Mouse (Mus musculus): ENCODE results near the gene Mrps11.
A peak's percentile ranks its signal among the peaks of the same experiment; 100 is the strongest.

Gene Mrps11

DNA sequence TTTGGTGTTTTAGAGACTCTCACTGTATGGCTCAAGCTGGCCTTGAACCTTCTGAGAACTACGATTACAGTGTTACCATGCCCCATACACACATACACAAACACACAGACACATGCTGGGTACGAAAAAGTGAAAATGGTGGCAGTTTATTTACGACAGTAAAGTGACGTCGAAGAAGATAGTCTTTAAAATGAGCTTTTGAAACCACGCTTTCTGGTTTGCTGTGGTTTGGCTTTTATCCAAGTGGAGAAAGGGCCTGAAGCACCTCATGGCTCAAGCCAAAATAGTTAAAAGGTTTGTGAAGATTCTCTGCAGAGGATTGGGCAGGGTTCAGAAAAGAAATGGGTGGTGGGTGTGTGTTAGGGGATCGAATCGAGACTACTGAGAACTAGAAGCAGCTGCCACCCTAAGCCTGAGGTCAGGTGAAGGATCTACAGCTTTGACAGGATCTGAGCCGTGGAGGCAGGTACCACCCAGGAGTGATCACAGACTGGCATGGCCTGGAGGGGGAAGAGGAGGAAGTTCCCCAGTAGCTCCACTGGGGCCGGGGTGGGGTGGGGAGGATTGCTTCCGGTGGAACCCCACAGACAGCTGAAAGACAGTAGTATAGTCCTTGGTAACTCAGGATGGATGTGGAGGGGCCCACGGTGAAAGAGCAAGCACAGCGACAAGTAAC is 11.1 kb downstream of the Mrps11 start:
- no peak for DNase-seq (ENCODE audit: low spot score in 2 of 2)

DNA sequence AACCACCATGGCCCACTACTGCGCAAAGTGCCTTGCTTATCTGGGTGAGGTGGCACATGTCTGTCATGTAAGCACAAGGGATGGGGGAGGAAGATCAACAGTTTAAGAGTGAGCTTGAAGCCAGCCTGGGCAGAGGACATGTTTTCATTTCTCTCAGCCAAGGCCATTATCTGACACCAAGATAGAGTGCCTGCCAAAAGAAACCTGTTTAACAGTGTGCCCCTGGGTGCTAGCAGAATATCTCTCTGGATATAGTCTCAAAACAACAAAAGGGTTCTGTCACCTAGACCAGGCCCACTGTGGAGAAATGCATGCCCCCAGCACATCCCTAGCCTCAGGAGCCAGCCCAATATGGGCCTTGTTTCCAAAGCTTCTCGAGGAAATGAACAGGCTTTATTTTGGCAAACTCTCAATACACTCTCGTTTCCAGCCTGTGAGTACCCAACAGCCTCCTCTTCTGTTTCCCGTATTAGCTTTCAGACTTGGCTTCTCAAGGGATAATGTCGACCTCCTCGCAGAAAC is 11.7 kb downstream of the Mrps11 start:
- DNase-seq (ENCODE audit: low spot score in 2 of 2) = no peak

DNA sequence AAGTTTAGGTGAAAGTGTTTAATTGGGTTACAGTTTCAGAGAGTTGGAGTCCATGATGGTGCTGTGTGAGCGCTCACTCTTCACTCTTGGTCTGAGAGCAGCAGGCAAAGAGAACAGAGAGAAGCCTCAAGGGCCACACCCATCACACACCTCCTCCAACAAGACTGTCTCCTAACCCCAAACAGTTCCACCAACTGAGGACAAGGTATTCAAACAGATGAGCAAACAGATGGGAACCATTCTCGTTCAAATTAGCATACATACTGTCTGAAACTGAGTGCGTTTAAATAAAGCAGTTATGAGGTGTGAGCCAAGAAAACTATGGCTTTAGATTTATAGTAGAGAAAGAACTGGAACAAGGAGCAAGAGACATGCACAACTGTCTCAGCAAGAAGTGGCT is 13.7 kb downstream of the Mrps11 start:
- DNase-seq (ENCODE audit: low spot score in 2 of 2) = no peak

DNA sequence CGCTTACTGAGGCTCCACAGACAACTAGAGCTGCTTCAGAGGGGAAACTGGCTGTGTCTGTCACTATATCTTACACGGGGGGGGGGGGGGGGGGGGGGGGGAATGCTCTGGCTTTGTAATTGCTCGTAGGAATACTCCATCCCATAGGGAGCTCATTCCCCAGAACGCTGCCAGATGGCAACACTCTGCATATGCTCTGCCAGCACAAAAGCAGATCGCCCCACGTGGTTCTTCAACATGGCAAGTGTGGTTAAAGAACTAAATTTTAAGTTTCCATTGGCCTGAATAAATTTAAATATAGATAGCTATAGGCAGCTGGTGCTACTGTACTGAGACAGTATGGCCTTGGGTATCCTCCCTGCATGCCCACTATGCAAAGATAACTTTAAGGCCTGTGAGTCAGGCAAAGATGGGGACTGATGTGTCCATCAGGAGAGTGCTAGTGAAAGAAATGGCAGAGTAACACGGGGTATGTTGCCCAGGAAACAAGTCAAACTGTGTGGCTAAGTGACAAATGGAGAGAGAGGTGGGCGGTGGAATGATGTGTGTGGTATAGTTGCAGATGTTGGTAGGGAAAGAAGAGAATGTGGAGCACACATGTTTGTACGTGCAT is 15.0 kb downstream of the Mrps11 start:
- DNase-seq (ENCODE audit: low spot score in 2 of 2) = peak; percentile 67 to 78

DNA sequence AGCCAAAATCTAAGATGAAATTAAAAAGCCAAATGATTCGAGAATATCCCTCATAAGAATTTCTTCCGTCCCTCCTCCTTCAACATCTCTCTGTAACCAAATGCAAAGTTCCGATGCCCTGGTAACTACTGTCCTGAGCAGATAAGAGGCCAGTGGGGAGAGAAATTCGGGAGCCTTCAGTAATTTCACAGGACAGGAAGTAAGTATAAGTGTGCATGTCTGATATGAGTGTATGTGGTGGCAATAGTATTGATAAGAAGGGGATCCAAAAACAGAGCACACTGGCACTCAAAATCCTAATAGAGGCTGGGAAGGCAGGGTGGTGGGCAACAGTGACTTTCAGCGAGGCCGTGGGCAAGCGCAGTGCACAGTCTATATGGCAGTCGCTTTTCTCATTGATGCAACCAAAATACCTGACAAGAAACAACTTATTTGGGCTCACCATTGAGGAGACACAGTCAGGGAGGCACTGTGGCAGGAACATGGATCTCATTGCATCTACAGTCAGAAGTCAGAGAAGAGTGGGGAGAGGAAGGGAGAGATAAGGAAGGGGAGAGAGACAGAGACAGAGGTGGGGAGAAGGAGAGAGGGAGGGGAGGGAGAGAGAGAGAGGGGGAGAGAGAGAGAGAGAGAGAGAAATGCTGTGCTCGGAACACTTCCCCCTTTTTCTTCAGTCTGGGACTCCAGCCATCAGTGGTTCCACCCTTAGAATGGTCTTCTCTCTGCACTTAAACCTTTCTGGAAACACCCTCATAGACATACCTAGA is 17.0 kb downstream of the Mrps11 start:
- no peak for DNase-seq (ENCODE audit: low spot score in 2 of 2)

DNA sequence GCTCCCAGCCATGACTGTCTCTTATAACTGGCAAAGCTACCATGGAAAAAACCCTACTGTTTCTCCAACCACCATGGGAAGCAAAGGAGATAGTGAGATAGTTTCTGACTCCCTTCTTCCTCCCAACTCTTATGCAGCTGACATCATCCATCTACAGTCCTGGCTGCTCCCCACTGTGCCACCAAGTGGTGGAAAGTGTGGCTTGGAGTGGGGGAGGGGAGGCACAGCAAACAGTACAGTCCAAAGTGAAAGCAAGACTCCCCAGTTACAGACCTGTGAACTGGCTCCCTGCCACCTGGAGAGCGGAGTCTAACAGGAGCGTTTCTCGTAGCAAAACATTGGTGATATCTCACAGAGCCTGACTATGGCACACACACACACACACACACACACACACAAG is 20.9 kb downstream of the Mrps11 start:
- no peak for DNase-seq (ENCODE audit: low spot score in 2 of 2)

DNA sequence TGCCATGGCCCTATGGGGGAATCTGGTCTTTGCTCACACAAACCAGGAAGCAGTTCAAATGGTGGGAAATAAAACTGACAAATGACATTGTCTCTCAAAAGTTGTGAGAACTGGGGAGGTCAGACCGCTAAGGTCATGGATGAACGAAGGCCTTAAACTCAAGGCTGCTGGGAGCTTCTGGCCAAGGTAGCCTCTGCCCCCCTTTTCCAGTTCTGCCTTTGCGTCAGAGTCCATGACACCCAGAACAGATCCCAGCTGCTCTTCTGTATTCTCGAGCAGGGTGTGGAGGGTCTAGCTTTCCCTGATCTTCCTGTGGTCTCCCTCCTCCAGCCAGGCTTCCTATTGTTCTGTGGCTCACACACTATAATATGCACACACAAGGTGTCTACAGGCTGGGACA is 24.3 kb downstream of the Mrps11 start:
- no peak for DNase-seq (ENCODE audit: low spot score in 2 of 2)

DNA sequence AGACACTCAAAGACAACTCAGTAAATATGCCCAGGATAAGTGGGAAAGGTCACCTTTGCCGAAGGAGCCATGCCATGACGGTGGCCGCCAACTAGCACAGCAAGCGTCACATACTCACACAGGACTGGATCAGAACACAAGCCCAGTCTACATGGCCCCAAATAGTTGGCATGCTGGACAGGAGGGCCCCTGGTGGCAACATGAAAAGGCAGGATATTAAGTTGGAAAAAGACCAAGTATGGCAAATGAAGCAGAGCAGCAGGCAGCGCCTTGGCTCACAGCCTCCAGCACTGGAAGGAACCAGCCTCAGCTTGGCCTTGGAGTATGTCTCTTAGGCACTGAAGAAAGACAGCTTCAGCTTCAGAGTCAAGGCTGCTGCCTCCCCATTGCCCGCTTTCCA is 30.9 kb downstream of the Mrps11 start:
- DNase-seq (ENCODE audit: low spot score in 2 of 2) = no peak

DNA sequence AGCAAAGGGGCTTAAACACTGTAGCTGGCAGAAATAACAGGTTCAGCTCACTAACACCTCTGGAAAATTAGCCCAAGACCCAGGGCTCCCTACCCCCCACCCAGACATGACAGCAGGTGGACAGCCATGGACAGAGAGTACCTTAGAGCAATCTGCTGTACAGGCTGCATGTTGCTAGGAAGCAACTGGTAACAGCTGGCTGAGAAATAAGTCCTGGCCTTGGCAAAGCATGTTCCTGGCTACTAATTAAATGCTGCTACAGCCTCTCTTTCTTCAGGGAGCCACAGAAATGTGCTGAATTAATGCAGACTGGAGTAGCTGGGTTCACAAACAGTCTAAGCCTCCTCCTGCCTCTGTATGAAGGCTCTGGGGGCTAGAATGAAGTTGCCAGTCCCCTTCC is 31.8 kb downstream of the Mrps11 start:
- DNase-seq (ENCODE audit: low spot score in 2 of 2) = no peak

DNA sequence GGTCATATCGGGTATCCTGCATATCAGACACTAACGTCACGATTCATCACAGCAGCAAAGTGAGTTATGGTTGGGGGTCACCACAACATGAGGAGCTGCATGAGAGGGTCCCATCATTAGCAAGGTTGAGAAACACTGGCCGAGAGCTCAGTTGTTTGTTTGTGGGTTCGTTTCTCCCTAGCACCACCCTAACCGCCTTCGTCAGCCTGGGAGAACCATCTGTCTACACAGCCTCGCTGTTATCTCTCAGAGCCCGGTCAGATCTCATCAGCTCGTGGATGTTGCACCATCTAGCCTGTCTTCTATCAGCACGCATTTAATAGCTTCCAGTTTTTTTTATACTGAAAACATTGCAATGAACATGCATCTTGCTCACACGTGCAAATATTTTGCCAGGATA is 35.4 kb downstream of the Mrps11 start:
- no peak for DNase-seq (ENCODE audit: low spot score in 2 of 2)

DNA sequence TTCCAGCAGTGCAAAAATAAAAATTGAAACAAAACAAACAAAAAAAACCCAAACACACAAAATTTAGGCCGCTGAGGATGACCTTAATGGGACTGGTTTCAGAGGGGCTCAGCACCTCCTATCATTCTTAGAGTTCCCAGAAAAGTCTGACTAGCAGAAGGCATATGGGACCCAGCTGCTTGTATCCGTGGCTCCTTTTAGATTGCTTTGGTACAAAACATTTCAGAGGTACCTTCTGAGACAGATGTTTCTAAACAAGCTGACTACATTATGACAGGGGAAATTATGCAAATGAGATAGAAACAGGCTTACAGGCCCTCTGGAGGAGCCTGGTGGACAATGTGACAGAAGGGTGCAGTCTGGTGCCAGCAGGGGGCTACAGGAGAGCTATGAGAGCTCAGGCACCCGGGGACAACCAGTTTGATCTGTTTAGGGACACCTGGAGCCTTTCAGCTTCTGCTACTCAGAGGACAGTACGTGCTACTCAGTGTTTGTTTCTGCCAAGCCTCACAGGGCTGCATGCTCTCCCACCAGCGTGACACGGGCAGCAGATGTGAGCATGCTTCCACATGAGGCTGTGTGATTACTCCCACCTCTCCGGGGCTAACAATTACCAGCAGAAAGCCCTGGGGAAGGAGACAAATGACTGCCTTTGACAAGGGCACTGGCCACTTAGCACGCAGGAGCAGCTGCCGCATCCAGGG is 43.9 kb downstream of the Mrps11 start:
- no peak for DNase-seq (ENCODE audit: low spot score in 2 of 2)

DNA sequence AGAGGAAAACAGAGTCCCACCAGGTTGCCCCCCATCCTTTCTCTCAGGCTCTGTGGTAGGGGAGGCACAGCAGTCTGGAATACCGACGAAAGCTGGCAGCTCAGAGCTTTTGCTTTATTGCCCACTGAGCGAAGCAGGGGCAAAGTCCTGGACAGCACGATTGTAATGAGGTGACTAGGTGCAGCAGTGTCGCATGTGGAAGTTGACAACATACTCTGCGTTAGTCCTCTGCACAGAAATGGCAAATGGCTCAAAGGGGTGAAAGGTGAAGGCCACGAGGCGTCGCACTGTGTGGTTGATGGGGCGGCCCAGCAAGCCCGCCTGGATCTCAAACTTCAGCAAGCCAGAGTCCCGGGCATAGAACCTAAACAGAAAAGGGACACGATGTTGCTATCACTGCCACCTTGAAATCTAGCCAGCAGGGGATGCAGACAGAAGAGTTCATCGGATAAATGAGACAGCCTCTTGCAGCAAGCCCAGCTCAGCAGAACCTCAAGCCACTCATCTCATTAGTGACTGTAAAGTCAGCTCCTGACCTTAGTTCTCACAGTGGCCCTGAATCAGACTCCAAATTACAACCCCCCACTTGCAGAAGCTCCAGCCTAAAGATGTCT is 44.9 kb downstream of the Mrps11 start:
- no peak for DNase-seq (ENCODE audit: low spot score in 2 of 2)

DNA sequence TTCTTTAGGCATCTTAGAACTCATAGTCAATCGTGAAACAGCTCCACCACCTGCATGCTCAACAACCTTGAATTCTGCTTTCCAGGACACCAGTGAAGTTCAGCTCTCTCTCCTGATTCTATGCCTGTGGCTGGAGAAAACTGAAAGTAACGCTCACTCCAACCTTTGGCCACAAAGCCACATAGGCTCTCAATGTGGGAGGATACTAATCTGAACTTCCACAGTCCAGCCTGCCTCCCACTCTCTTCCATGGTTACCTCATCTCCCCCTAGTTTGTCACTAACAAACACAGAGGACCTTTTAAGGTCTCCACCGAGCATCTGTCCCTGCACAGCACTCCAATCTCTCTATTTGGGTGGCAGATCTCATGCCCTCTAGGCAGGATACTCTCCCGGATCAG is 52.7 kb downstream of the Mrps11 start:
- DNase-seq (ENCODE audit: low spot score in 2 of 2) = no peak

DNA sequence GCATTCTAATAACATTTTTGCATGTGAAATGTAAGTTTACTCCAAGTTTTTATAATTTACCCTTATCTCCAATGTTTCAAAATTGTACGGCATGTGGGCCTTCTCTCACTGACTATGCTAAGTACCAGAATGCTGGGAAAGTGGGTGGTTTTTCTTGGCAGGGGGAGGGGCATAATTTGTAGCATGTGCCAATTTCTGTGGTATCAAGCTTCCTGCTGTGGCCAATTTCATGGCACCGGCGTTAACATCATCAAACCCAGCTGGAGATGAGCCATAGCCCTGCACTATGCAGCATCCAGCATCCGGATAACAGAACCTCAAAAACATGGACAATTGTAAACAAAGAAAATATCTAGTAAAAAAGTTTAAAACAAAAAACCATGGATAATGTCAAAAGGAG is 54.3 kb downstream of the Mrps11 start:
- no peak for DNase-seq (ENCODE audit: low spot score in 2 of 2)

DNA sequence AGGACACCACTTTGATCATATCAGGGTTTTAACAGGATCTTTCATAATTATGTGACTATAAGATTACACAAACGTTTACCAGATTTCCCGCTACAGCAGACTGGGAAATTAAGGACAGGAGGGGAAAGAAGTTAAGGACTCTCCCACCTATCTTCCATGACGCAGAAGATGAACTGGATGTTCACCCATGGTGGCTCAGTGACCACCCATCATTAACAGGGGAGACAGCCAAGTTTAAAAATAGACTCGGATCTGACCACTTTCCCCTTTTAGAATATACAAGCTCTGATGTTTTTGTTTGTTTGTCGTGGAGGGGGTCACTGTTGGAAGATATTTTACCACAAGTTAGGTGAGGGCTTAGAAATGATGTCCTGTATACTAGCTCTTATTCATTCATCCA is 58.7 kb downstream of the Mrps11 start:
- no peak for DNase-seq (ENCODE audit: low spot score in 2 of 2)
